Mouse (Mus musculus) induced T-regulatory cell, adult 2 months (primary cell): Measurements from ENCODE around the gene Tmem274.

Source experiments
- DNase-seq: peaks from one replicate; pipeline ENCODE4 v3.0.0-alpha.2; 2012; ENCODE audit warnings: low read depth

The Tmem274 gene

GRCm38 (mm10) chr4:149475096-149475495, 2.1 kb upstream of the Tmem274 start:
- DNase-seq: no peak

- DNase-seq: no peak
These were observed 7.4 kb downstream of the Tmem274 start for GRCm38 (mm10) chr4:149484566-149484965.

- peak; percentile 94 for DNase-seq
These were observed 8.1 kb downstream of the Tmem274 start, which contains the start of the genes Nmnat1 and Lzic for GRCm38 (mm10) chr4:149485053-149485824. Nmnat1 (minus strand) TSS chr4:149485202. Lzic (plus strand) TSS chr4:149485229.

GRCm38 (mm10) chr4:149485825-149486206, 8.6 kb downstream of the Tmem274 start:
- DNase-seq: peak; percentile 81

GRCm38 (mm10) chr4:149487729-149488128, 10.6 kb downstream of the Tmem274 start:
- no peak for DNase-seq

GRCm38 (mm10) chr4:149489415-149490240, 12.4 kb downstream of the Tmem274 start:
- DNase-seq: no peak

GRCm38 (mm10) chr4:149491151-149491550, 14.0 kb downstream of the Tmem274 start:
- DNase-seq: peak; percentile 31

- DNase-seq: no peak
These were observed 19.4 kb downstream of the Tmem274 start for GRCm38 (mm10) chr4:149496612-149497011.

- DNase-seq: no peak
These were observed 21.7 kb downstream of the Tmem274 start for GRCm38 (mm10) chr4:149498901-149499300.

GRCm38 (mm10) chr4:149499790-149500189, 22.6 kb downstream of the Tmem274 start:
- DNase-seq: no peak

GRCm38 (mm10) chr4:149504363-149504762, 27.2 kb downstream of the Tmem274 start:
- no peak for DNase-seq

- no peak for DNase-seq
These were observed 27.7 kb downstream of the Tmem274 start for GRCm38 (mm10) chr4:149504858-149505257.

GRCm38 (mm10) chr4:149505261-149505967, 28.2 kb downstream of the Tmem274 start:
- no peak for DNase-seq

- DNase-seq: no peak
These were observed 29.7 kb downstream of the Tmem274 start for GRCm38 (mm10) chr4:149506904-149507303.

GRCm38 (mm10) chr4:149511221-149511646, 34.1 kb downstream of the Tmem274 start:
- no peak for DNase-seq

- DNase-seq: no peak
These were observed 34.9 kb downstream of the Tmem274 start for GRCm38 (mm10) chr4:149512072-149512471.

GRCm38 (mm10) chr4:149515706-149516105, 38.5 kb downstream of the Tmem274 start:
- peak; percentile 76 for DNase-seq

GRCm38 (mm10) chr4:149517868-149518340, 40.7 kb downstream of the Tmem274 start, which contains the start of gene Ctnnbip1:
Ctnnbip1 (plus strand) TSS chr4:149518236.
- peak; percentile 97 for DNase-seq

GRCm38 (mm10) chr4:149518351-149519220, 41.4 kb downstream of the Tmem274 start:
- DNase-seq: peak; percentile 18

GRCm38 (mm10) chr4:149521258-149521657, 44.1 kb downstream of the Tmem274 start:
- no peak for DNase-seq

- no peak for DNase-seq
These were observed 46.8 kb downstream of the Tmem274 start for GRCm38 (mm10) chr4:149523961-149524360.
